Mouse (Mus musculus) adrenal gland, adult 10 weeks (tissue): ENCODE results near the gene Cep57. TPM values are rescaled to one million over a fixed set of nuclear protein-coding genes. Genes with fewer than 3 reads are reported as not detected.

Source experiments
- polyA plus RNA-seq: library from polyadenylated mRNA; stranded (reverse); fragments of 350-450 nt; fragmentation: Illumina TruSeq; extraction: RNeasy Lipid Tissue Mini Kit (QIAGEN cat#74804); gene quantifications from one replicate; pipeline ENCODE4 v1.2.3, GENCODE M21; 2014; ENCODE audit warnings: low read depth, low replicate concordance

Cep57 gene
- polyA plus RNA-seq: 56.6 TPM

GRCm38 (mm10) chr9:13826832-13827405 is at the start of gene Cep57:
TSS of gene Cep57 (minus strand) at chr9:13827107.

GRCm38 (mm10) chr9:13827406-13828086 is 639 bp upstream of the Cep57 start, which contains the start of gene Fam76b:
TSS of gene Fam76b (plus strand) at chr9:13827716.

Other genes with a start within 250 kb of the Cep57 start
- 125 TPM for gene Mtmr2, start 78.7 kb downstream of the Cep57 start, polyA plus RNA-seq
- 74.7 TPM for gene Fam76b, start 609 bp upstream of the Cep57 start, polyA plus RNA-seq